Mouse (Mus musculus) hindbrain, embryonic 13.5 days (tissue): ENCODE results near the gene Tmem232. TPM values are rescaled to one million over a fixed set of nuclear protein-coding genes. Genes with fewer than 3 reads are reported as not detected.
"Not testable (repeated sequence)": the region's sequence is repeated elsewhere in the genome, so short reads cannot be mapped to it uniquely, and the experiment has no call there.

Source experiments
- ATAC-seq: fragments of 200-750 bp; cut with Nextera tagmentation; 2 replicates; pipeline ENCODE4 v1.8.0; 2017; ENCODE audit warnings: moderate TSS enrichment; ENCODE audit not compliant: low FRiP score
- H3K27ac ChIP-seq: fragments of 300-500 bp; sonication (generic); 2 replicates; pipeline ENCODE4 v1.5.1; 2015; ENCODE audit warnings: inconsistent platforms, mild to moderate bottlenecking, moderate library complexity
- H3K27me3 ChIP-seq: fragments of 300-500 bp; sonication (generic); 2 replicates; pipeline ENCODE4 v1.6.1; 2015; ENCODE audit warnings: mild to moderate bottlenecking, inconsistent platforms
- H3K36me3 ChIP-seq: fragments of 300-500 bp; sonication (generic); 2 replicates; pipeline ENCODE4 v1.6.1; 2015; ENCODE audit warnings: mild to moderate bottlenecking, inconsistent platforms
- H3K4me1 ChIP-seq: fragments of 300-500 bp; sonication (generic); replicated peaks from 2 replicates; pipeline ENCODE4 v1.6.1; 2015; ENCODE audit warnings: inconsistent platforms
- H3K4me2 ChIP-seq: fragments of 300-500 bp; sonication (generic); 2 replicates; pipeline ENCODE4 v1.6.1; 2015; ENCODE audit warnings: inconsistent platforms, mild to moderate bottlenecking, moderate library complexity
- H3K4me3 ChIP-seq: fragments of 300-500 bp; sonication (generic); 2 replicates; pipeline ENCODE4 v1.5.1; 2015; ENCODE audit warnings: mild to moderate bottlenecking, inconsistent platforms
- H3K9ac ChIP-seq: fragments of 300-500 bp; sonication (generic); 2 replicates; pipeline ENCODE4 v1.6.1; 2015; ENCODE audit warnings: mild to moderate bottlenecking, inconsistent platforms
- H3K9me3 ChIP-seq: fragments of 300-500 bp; sonication (generic); 2 replicates; pipeline ENCODE4 v1.6.1; 2016; ENCODE audit warnings: inconsistent platforms
- WGBS: fragments of 180-500 bp; shearing (Covaris S2); methylation state at CpG from one replicate; pipeline ENCODE4 v1.1.7; 2015; 5-methylcytosine and 5-hydroxymethylcytosine counted together
- microRNA-seq: library from miRNA; unstranded; fragments of <30 nt; microRNA quantifications from one replicate; pipeline ENCODE4, GENCODE M21; 2016
- polyA plus RNA-seq: library from polyadenylated mRNA; unstranded; fragments of >200 nt; fragmentation: Nextera tagmentation; extraction: Ambion mirVana; gene quantifications from 2 replicates; pipeline ENCODE4 v1.2.1, GENCODE M21; 2015

The Tmem232 gene
- polyA plus RNA-seq, 1 experiment from 2014 or later, result 0.22 TPM

- Histone ChIP-seq H3K27ac (no peak overlapping the region), H3K4me2 (no peak overlapping the region), H3K36me3 (no peaks in the 10 kb centered on the region), H3K9ac (no peak overlapping the region), H3K27me3 (no peaks in the 10 kb centered on the region), H3K4me1 (no peaks in the 10 kb centered on the region), H3K4me3 (no peak overlapping the region), H3K9me3 (no peaks in the 10 kb centered on the region)
- WGBS, result 96% methylated on average over 8 of the region's 8 CpGs
- ATAC-seq, result no peak
Observed at GRCm38 (mm10) chr17:65330759-65331158, 209.8 kb downstream of the Tmem232 start.

GRCm38 (mm10) chr17:65325249-65325648 lies 215.3 kb downstream of the Tmem232 start:
- no peak overlapping the region for H3K4me3 ChIP-seq
- WGBS, result 26% methylated on average over 2 of the region's 2 CpGs
- H3K4me1 ChIP-seq, result no peaks in the 10 kb centered on the region
- no peak overlapping the region for H3K27ac ChIP-seq
- H3K36me3 ChIP-seq, result no peaks in the 10 kb centered on the region
- H3K27me3 ChIP-seq, result no peaks in the 10 kb centered on the region
- H3K9ac ChIP-seq, result no peak overlapping the region
- ATAC-seq, result no peak
- H3K4me2 ChIP-seq, result no peak overlapping the region
- H3K9me3 ChIP-seq, result no peaks in the 10 kb centered on the region

- H3K4me2 ChIP-seq, result no peak overlapping the region
- H3K4me1 ChIP-seq, result no peaks in the 10 kb centered on the region
- WGBS, result 77% methylated on average over 6 of the region's 6 CpGs
- no peak overlapping the region for H3K27ac ChIP-seq
- no peaks in the 10 kb centered on the region for H3K9me3 ChIP-seq
- no peak for ATAC-seq
- no peaks in the 10 kb centered on the region for H3K27me3 ChIP-seq
- no peak overlapping the region for H3K9ac ChIP-seq
- H3K4me3 ChIP-seq, result no peak overlapping the region
- H3K36me3 ChIP-seq, result no peaks in the 10 kb centered on the region
Observed at GRCm38 (mm10) chr17:65320623-65321022, 220.0 kb downstream of the Tmem232 start.

- no peaks in the 10 kb centered on the region for H3K36me3 ChIP-seq
- H3K9me3 ChIP-seq, result 0 out of 2 replicates have a peak, but pooled peaks cover 4% of the 10 kb centered on the region
- ATAC-seq, result no peak
- H3K27ac ChIP-seq, result no peak overlapping the region
- no peaks in the 10 kb centered on the region for H3K4me1 ChIP-seq
- H3K27me3 ChIP-seq, result no peaks in the 10 kb centered on the region
- H3K4me3 ChIP-seq, result no peak overlapping the region
- no peak overlapping the region for H3K9ac ChIP-seq
- no peak overlapping the region for H3K4me2 ChIP-seq
Observed at GRCm38 (mm10) chr17:65299946-65300345, 240.6 kb downstream of the Tmem232 start.

- Histone ChIP-seq H3K9me3 (no peaks in the 10 kb centered on the region), H3K27ac (no peak overlapping the region), H3K4me2 (no peak overlapping the region), H3K36me3 (no peaks in the 10 kb centered on the region), H3K27me3 (no peaks in the 10 kb centered on the region), H3K9ac (no peak overlapping the region), H3K4me3 (no peak overlapping the region), H3K4me1 (no peaks in the 10 kb centered on the region)
- 93% methylated on average over 5 of the region's 5 CpGs for WGBS
- ATAC-seq, result no peak
Observed at GRCm38 (mm10) chr17:65297831-65298230, 242.8 kb downstream of the Tmem232 start.

GRCm38 (mm10) chr17:65252160-65252559 lies 288.4 kb downstream of the Tmem232 start:
- ATAC-seq, result no peak
- Histone ChIP-seq H3K4me3 (no peak overlapping the region), H3K27me3 (no peaks in the 10 kb centered on the region), H3K4me2 (no peak overlapping the region), H3K9ac (no peak overlapping the region), H3K27ac (no peak overlapping the region), H3K9me3 (peaks cover 6% of the 10 kb centered on the region; the same call in 1 of the 2 replicates), H3K4me1 (no peaks in the 10 kb centered on the region), H3K36me3 (no peaks in the 10 kb centered on the region)
- 76% methylated on average over 2 of the region's 2 CpGs for WGBS

GRCm38 (mm10) chr17:65250261-65250660 lies 290.3 kb downstream of the Tmem232 start:
- Histone ChIP-seq H3K4me1 (no peaks in the 10 kb centered on the region), H3K9ac (no peak overlapping the region), H3K4me2 (no peak overlapping the region), H3K36me3 (no peaks in the 10 kb centered on the region), H3K9me3 (peaks cover 6% of the 10 kb centered on the region; the same call in 1 of the 2 replicates), H3K27me3 (no peaks in the 10 kb centered on the region), H3K4me3 (no peak overlapping the region), H3K27ac (no peak overlapping the region)
- WGBS, result 90% methylated on average over 8 of the region's 8 CpGs
- no peak for ATAC-seq

GRCm38 (mm10) chr17:65243716-65244115 lies 296.9 kb downstream of the Tmem232 start:
- Histone ChIP-seq H3K4me3 (no peak overlapping the region), H3K9ac (no peak overlapping the region), H3K27me3 (no peaks in the 10 kb centered on the region), H3K4me1 (no peaks in the 10 kb centered on the region), H3K36me3 (no peaks in the 10 kb centered on the region), H3K27ac (no peak overlapping the region), H3K9me3 (peaks cover 6% of the 10 kb centered on the region; the same call in 1 of the 2 replicates), H3K4me2 (no peak overlapping the region)
- no peak for ATAC-seq
- 70% methylated on average over 5 of the region's 5 CpGs for WGBS

- H3K9me3 ChIP-seq, result no peaks in the 10 kb centered on the region
- no peaks in the 10 kb centered on the region for H3K27me3 ChIP-seq
- no peak overlapping the region for H3K4me3 ChIP-seq
- H3K27ac ChIP-seq, result no peak overlapping the region
- no peak for ATAC-seq
- H3K4me2 ChIP-seq, result no peak overlapping the region
- WGBS, result 48% methylated on average over 6 of the region's 6 CpGs
- H3K9ac ChIP-seq, result no peak overlapping the region
- H3K36me3 ChIP-seq, result no peaks in the 10 kb centered on the region
- 0 out of 2 replicates have a peak, but pooled peaks cover 4% of the 10 kb centered on the region for H3K4me1 ChIP-seq
Observed at GRCm38 (mm10) chr17:65225347-65225916, 315.1 kb downstream of the Tmem232 start.

- H3K9ac ChIP-seq, H3K9me3 ChIP-seq, H3K4me2 ChIP-seq, H3K27me3 ChIP-seq, H3K27ac ChIP-seq, H3K4me1 ChIP-seq, ATAC-seq, H3K36me3 ChIP-seq, H3K4me3 ChIP-seq: not testable (repeated sequence)
- WGBS, result 93% methylated on average over 6 of the region's 6 CpGs
Observed at GRCm38 (mm10) chr17:65221687-65222086, 318.9 kb downstream of the Tmem232 start.

Small RNAs within 50 kb of the gene (microRNA-seq; reads per million reads assigned to microRNA genes)
- gene Gm25731, result not detected

Other genes starting within 250 kb of the Tmem232 start
- 257 and 265 TPM in 2 replicates for gene Vapa, start 72.8 kb upstream of the Tmem232 start, polyA plus RNA-seq
- 0.18 TPM in 1 of 2 replicates, not detected in the other for gene Txndc2, start 101.4 kb upstream of the Tmem232 start, polyA plus RNA-seq
- gene Rab31, start 232.0 kb upstream of the Tmem232 start, polyA plus RNA-seq, result 73.0 and 74.0 TPM in 2 replicates
- gene Ppp4r1, start 241.8 kb upstream of the Tmem232 start, polyA plus RNA-seq, result 44.7 and 47.3 TPM in 2 replicates